Mouse (Mus musculus): ENCODE measurements around the gene Armc8.
"Not testable (repeated sequence)": the region's sequence is repeated elsewhere in the genome, so short reads cannot be mapped to it uniquely, and the experiment has no call there.

Armc8 gene

GRCm38 (mm10) chr9:99568347-99569070 is at the start of gene Armc8:
Gene Armc8, minus strand, starts transcription at chr9:99568899.
- CTCF ChIA-PET, result interaction anchor here in 3 of 4 experiments (0.6 to 2.4 kb wide), 8 partner anchors 12 to 589 kb away, joined by 3 to 12 read pairs (median 4); no protein-coding TSS in a partner anchor
- POLR2A ChIA-PET, result interaction anchor here (0.5 to 3.6 kb wide), 65 partner anchors 8 to 1466 kb away, joined by 3 to 35 read pairs (median 4); partner anchors contain the start of genes Dzip1l (in 3 of the 4), Cep70 (in 1 of the 4), Esyt3 (in 1 of the 4) and Mras (in 1 of the 4)

- ChIA-PET CTCF (interaction anchor here in 2 of 4 experiments (0.6 to 3.2 kb wide), 2 partner anchors 25 to 54 kb away, joined by 3 to 10 read pairs; no protein-coding TSS in a partner anchor), POLR2A (interaction anchor here in 1 of 4 experiments (1.4 kb wide), 1 partner anchor 17 kb away, joined by 3 read pairs; the partner anchor contains the start of gene Dzip1l)
Measured at GRCm38 (mm10) chr9:99612202-99612601, 43.5 kb upstream of the Armc8 start, which contains the start of gene A4gnt. Gene A4gnt, plus strand, starts transcription at chr9:99612502.

GRCm38 (mm10) chr9:99603566-99603965 is 34.9 kb upstream of the Armc8 start:
- ChIA-PET CTCF (no interaction called here), POLR2A (no interaction called here)

- CTCF ChIA-PET, POLR2A ChIA-PET: not testable (repeated sequence)
Measured at GRCm38 (mm10) chr9:99599127-99599526, 30.4 kb upstream of the Armc8 start.

- ChIA-PET CTCF (interaction anchor here (0.5 to 1.7 kb wide), 10 partner anchors 14 to 863 kb away, joined by 3 to 15 read pairs (median 3); no protein-coding TSS in a partner anchor), POLR2A (interaction anchor here in 3 of 4 experiments (0.6 to 2.0 kb wide), 6 partner anchors 11 to 611 kb away, joined by 4 to 7 read pairs (median 4); partner anchors contain the start of genes Armc8 (in 2 of the 3), Dbr1 (in 1 of the 3) and Dzip1l (in 1 of the 3))
Measured at GRCm38 (mm10) chr9:99591144-99591543, 22.4 kb upstream of the Armc8 start.

DNA sequence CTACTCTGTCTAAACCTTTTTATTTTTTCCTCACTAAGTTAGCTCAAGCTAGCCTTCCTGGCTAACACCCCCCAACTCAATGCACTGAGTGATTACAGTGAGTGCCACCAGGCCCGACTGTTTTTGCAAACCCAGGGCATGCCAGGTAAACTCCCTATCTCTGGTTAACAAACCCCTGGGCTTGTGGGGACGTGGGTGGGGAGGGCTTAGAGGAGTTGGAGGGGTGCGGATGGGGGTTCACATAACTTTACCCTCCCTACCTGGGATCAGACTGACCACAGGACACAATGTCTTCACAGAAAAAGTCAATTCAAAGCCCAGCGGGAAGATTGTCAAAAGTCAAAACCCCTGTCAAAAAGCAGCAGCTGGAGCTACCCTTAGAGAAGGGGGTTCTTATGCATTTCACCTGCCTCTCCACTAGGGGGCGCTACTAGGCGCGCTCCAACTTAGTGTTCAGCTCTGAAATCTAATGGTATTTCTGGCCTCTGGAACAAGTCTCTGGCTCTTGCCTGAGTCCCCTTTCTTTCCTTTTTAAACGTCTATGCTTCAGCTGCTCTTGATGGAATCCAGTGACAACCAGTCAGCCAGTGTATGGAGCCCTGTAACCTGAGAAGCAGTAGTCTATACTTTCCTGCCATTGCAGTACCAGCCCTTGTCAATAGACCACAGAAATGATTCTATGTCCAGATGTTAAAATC is 19.0 kb upstream of the Armc8 start:
- CTCF ChIA-PET, result interaction anchor here (0.5 to 3.3 kb wide), 77 partner anchors 11 to 1152 kb away, joined by 3 to 40 read pairs (median 4); partner anchors contain the start of genes Dzip1l (in 4 of the 4), Armc8 (in 3 of the 4), Dbr1 (in 2 of the 4) and A4gnt (in 1 of the 4)

DNA sequence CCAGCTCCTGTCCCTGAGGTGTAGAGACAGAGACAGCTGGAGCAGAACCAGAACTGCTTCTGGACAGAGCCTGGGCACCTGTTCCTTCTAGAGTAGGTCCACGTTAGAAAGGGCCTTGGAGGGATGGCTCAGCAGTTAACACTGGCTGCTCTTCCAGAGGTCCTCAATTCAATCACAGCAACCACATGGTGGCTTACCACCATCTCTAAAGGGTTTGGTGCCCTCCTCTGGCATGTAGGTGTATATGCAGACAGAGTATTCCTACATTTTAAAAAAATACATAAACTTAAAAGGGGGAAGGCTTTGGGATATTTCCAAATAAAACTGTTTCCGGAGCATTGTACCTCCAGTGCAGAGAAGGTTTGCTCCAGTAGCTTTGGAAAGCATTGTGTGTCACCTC is 12.0 kb upstream of the Armc8 start:
- POLR2A ChIA-PET, result interaction anchor here in 2 of 4 experiments (0.6 to 2.7 kb wide), 9 partner anchors 9 to 130 kb away, joined by 3 to 17 read pairs (median 4); partner anchors contain the start of genes Armc8 (in 2 of the 2), Dzip1l (in 1 of the 2) and Nme9 (in 1 of the 2)
- CTCF ChIA-PET, result interaction anchor here in 3 of 4 experiments (0.7 to 1.5 kb wide), 7 partner anchors 49 to 129 kb away, joined by 3 to 8 read pairs (median 3); partner anchors contain the start of genes Dzip1l (in 1 of the 3) and Nme9 (in 1 of the 3)

More for the DNA sequence above, 19.0 kb upstream of the Armc8 start:
- POLR2A ChIA-PET, result interaction anchor here (0.5 to 1.7 kb wide), 16 partner anchors 9 to 360 kb away, joined by 3 to 13 read pairs (median 4); partner anchors contain the start of genes Armc8 (in 4 of the 4), Dbr1 (in 2 of the 4) and Dzip1l (in 1 of the 4)

- ChIA-PET CTCF (interaction anchor here in 3 of 4 experiments (0.5 to 2.4 kb wide), 6 partner anchors 12 to 86 kb away, joined by 3 to 11 read pairs (median 4); no protein-coding TSS in a partner anchor), POLR2A (interaction anchor here (0.5 to 3.0 kb wide), 32 partner anchors 8 to 1190 kb away, joined by 3 to 17 read pairs (median 4); partner anchors contain the start of genes Dzip1l (in 3 of the 4), Armc8 (in 1 of the 4), Cep70 (in 1 of the 4) and Faim (in 1 of the 4))
Measured at GRCm38 (mm10) chr9:99575677-99576480, 7.2 kb upstream of the Armc8 start, which contains the start of gene Dbr1. Gene Dbr1, plus strand, starts transcription at chr9:99575799.

DNA sequence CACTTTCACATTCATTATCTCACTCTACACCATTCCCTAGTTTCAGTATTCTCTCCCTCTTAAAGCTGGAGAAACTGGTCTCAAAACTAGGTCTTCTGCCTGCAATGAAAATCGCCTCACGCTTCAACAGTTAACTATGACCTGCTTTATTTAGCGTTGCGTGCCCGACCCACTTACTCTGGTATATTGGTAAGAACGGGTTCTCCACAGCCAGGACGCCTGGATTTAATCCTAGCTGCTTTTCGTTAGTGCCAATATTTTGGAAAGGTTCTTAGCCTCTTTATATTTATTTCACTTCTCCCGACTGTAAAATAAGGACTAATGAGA is 335 bp upstream of the Armc8 start:
- CTCF ChIA-PET, result interaction anchor here (0.6 to 2.4 kb wide), 6 partner anchors 10 to 93 kb away, joined by 3 to 12 read pairs (median 8); no protein-coding TSS in a partner anchor
- POLR2A ChIA-PET, result interaction anchor here (0.5 to 3.6 kb wide), 53 partner anchors 7 to 1466 kb away, joined by 3 to 35 read pairs (median 4); partner anchors contain the start of genes Dzip1l (in 3 of the 4), Cep70 (in 1 of the 4), Esyt3 (in 1 of the 4) and Mras (in 1 of the 4)

DNA sequence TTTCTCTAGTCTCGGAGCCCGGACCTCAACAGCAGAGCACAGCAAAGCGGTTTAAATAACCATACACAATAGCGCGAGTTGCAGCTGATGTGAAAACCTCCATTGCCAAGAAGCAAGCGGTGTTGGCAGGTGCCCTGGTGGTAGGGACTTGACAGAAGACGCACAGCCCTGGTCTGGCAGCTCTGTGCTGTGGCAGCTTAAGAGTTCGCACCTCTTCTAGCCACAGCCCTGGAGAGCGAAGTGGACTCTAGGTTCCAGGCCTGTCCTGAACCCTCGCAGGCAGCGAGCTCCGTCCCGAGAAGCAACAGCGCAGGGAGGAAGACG is 714 bp downstream of the Armc8 start:
- ChIA-PET CTCF (interaction anchor here in 3 of 4 experiments (0.9 to 2.4 kb wide), 7 partner anchors 11 to 588 kb away, joined by 3 to 12 read pairs (median 4); no protein-coding TSS in a partner anchor), POLR2A (interaction anchor here (0.6 to 3.6 kb wide), 43 partner anchors 8 to 1467 kb away, joined by 3 to 35 read pairs (median 4); partner anchors contain the start of genes Dzip1l (in 2 of the 4), Cep70 (in 1 of the 4), Esyt3 (in 1 of the 4) and Nme9 (in 1 of the 4))

GRCm38 (mm10) chr9:99563714-99564113 is 5.0 kb downstream of the Armc8 start:
- CTCF ChIA-PET, result interaction anchor here in 3 of 4 experiments (0.5 to 1.5 kb wide), 6 partner anchors 11 to 502 kb away, joined by 3 to 9 read pairs (median 4); no protein-coding TSS in a partner anchor
- POLR2A ChIA-PET, result interaction anchor here in 3 of 4 experiments (0.6 to 1.4 kb wide), 11 partner anchors 11 to 188 kb away, joined by 3 to 10 read pairs (median 4); partner anchors contain the start of genes Dbr1 (in 1 of the 3) and Dzip1l (in 1 of the 3)

DNA sequence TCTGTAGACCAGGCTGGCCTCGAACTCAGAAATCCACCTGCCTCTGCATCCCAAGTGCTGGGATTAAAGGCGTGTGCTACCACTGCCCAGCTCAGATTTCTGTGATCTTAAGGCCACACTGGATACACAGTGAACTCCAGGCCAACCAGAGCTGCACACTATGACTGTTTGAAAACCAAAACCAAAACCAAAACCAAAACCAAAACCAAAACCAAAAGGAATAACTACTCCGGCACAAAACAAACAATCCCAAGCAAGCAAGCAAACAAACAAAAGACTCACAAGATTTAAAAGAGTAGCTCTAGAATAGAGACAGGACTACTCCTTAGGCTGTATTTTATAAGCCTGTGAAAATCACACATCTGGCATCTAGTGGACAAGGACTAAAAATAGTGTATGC is 8.3 kb downstream of the Armc8 start:
- ChIA-PET CTCF (interaction anchor here in 1 of 4 experiments (1.3 kb wide), 1 partner anchor 101 kb away, joined by 3 read pairs; no protein-coding TSS in a partner anchor), POLR2A (interaction anchor here in 1 of 4 experiments (1.2 kb wide), 1 partner anchor 8 kb away, joined by 3 read pairs; the partner anchor contains the start of gene Armc8)

DNA sequence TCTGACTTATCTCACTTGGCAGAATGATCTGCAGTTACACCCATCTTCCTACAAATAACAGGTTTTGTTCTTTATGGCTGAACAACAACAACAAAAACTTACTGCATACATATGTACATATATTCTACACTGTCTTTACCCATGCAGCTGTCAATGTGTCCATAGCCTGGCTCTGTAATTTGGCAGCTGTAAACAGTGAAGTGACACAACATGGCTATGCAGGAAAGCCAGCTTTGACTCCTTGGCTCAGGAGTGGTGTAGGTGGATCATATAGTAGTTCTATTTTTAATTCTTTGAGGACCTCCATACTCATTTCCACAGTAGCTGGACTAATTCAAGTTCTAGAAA is 9.2 kb downstream of the Armc8 start:
- CTCF ChIA-PET, result interaction anchor here (0.6 to 1.3 kb wide), 4 partner anchors 10 to 115 kb away, joined by 3 to 9 read pairs (median 3); no protein-coding TSS in a partner anchor
- POLR2A ChIA-PET, result interaction anchor here in 2 of 4 experiments (0.8 to 1.0 kb wide), 3 partner anchors 9 to 15 kb away, joined by 3 read pairs; partner anchors contain the start of gene Armc8 (in 1 of the 2)

- CTCF ChIA-PET, result interaction anchor here (0.6 to 1.3 kb wide), 6 partner anchors 10 to 115 kb away, joined by 3 to 9 read pairs (median 3); no protein-coding TSS in a partner anchor
- POLR2A ChIA-PET, result interaction anchor here in 2 of 4 experiments (0.6 to 3.7 kb wide), 7 partner anchors 9 to 133 kb away, joined by 3 to 35 read pairs (median 3); partner anchors contain the start of gene Armc8 (in 2 of the 2)
Measured at GRCm38 (mm10) chr9:99558824-99559556, 9.7 kb downstream of the Armc8 start.

DNA sequence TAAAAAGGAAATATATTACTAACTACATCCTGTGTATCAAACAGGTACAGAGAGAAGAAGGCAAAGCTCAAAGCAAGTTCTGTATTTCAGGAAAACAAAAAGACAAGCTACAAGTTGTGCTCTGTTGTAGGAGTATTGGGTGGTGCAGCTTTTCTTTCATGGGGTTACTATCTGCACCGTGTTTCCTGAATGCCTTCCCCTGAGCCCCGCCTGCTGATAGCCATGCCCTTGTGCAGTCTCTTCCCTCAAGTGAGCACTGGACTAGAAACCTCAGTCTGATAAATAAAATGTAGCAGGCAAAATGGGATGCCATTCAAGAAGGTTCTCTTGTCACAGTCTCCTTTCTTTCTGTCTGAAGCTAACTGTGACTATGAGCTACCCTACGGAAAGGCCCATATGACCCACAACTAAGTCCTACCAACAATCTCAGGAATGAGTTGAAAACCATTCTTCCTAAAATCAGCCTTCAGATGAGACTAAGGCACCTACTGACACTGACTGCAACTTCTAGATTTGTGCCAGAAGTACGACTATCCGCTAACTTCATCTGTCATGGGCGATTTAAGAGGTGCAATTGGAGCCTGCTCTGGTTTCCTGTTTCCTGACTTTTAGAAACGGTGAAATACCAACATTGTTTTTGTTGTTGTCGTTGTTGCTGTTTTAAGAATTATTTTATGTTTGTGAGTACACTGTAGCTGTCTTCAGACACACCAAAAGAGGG is 11.0 kb downstream of the Armc8 start:
- POLR2A ChIA-PET, result interaction anchor here in 3 of 4 experiments (0.6 to 3.7 kb wide), 5 partner anchors 10 to 84 kb away, joined by 5 to 35 read pairs (median 6); partner anchors contain the start of gene Armc8 (in 2 of the 3)
- CTCF ChIA-PET, result interaction anchor here in 1 of 4 experiments (0.6 to 1.7 kb wide), 3 partner anchors 11 to 314 kb away, joined by 3 to 4 read pairs (median 3); partner anchors contain the start of genes Armc8 and Cep70
